Mouse (Mus musculus) liver, embryonic 11.5 days (tissue): ENCODE results near the gene Ctnna2. TPM values are rescaled to one million over a fixed set of nuclear protein-coding genes. Genes with fewer than 3 reads are reported as not detected.

Experiments used
- ATAC-seq: fragments of 200-750 bp; cut with Nextera tagmentation; replicated peaks from 2 replicates; pipeline ENCODE4 v1.8.0; 2017; ENCODE audit warnings: moderate number of reproducible peaks, mild to moderate bottlenecking, moderate TSS enrichment, moderate library complexity; ENCODE audit not compliant: low FRiP score
- DNase-seq: peaks from one replicate; pipeline ENCODE4 v3.0.0-alpha.2; 2017; ENCODE audit warnings: low spot score
- H3K27ac ChIP-seq: fragments of 300-500 bp; sonication (generic); 2 replicates; pipeline ENCODE4 v1.5.1; 2014; ENCODE audit warnings: mild to moderate bottlenecking, low read depth, low read length, control low read depth
- H3K27me3 ChIP-seq: fragments of 300-500 bp; sonication (generic); replicated peaks from 2 replicates; pipeline ENCODE4 v1.6.1; 2014; ENCODE audit warnings: low read length, mixed read lengths; ENCODE audit not compliant: control insufficient read depth, insufficient read depth
- H3K36me3 ChIP-seq: fragments of 300-500 bp; sonication (generic); 2 replicates; pipeline ENCODE4 v1.6.1; 2014; ENCODE audit warnings: mild to moderate bottlenecking, low read length, moderate library complexity, mixed read lengths; ENCODE audit not compliant: control insufficient read depth, insufficient read depth
- H3K4me1 ChIP-seq: fragments of 300-500 bp; sonication (generic); replicated peaks from 2 replicates; pipeline ENCODE4 v1.6.1; 2014; ENCODE audit warnings: low read length, mixed read lengths; ENCODE audit not compliant: control insufficient read depth, insufficient read depth
- H3K4me2 ChIP-seq: fragments of 300-500 bp; sonication (generic); 2 replicates; pipeline ENCODE4 v1.6.1; 2014; ENCODE audit warnings: mild to moderate bottlenecking, control low read depth, moderate library complexity
- H3K4me3 ChIP-seq: fragments of 300-500 bp; sonication (generic); 2 replicates; pipeline ENCODE4 v1.5.1; 2014; ENCODE audit warnings: low read depth, low read length, control low read depth
- H3K9ac ChIP-seq: fragments of 300-500 bp; sonication (generic); 2 replicates; pipeline ENCODE4 v1.6.1; 2014; ENCODE audit warnings: low read depth, low read length, control low read depth
- H3K9me3 ChIP-seq: fragments of 300-500 bp; sonication (generic); 2 replicates; pipeline ENCODE4 v1.6.1; 2016; ENCODE audit warnings: low read length, inconsistent platforms, mixed read lengths; ENCODE audit not compliant: control insufficient read depth
- WGBS: fragments of 180-500 bp; shearing (Covaris S2); extraction: QIAGEN DNeasy Blood & Tissue Kit; methylation state at CpG from one replicate; pipeline ENCODE4 v1.1.7; 2014; 5-methylcytosine and 5-hydroxymethylcytosine counted together
- polyA plus RNA-seq: library from polyadenylated mRNA; unstranded; fragments of >200 nt; fragmentation: Nextera tagmentation; extraction: Ambion mirVana; gene quantifications from 2 replicates; pipeline ENCODE4 v1.2.1, GENCODE M21; 2014

Ctnna2 gene
- polyA plus RNA-seq, 1 experiment from 2014 or later = 1.9 TPM

DNA sequence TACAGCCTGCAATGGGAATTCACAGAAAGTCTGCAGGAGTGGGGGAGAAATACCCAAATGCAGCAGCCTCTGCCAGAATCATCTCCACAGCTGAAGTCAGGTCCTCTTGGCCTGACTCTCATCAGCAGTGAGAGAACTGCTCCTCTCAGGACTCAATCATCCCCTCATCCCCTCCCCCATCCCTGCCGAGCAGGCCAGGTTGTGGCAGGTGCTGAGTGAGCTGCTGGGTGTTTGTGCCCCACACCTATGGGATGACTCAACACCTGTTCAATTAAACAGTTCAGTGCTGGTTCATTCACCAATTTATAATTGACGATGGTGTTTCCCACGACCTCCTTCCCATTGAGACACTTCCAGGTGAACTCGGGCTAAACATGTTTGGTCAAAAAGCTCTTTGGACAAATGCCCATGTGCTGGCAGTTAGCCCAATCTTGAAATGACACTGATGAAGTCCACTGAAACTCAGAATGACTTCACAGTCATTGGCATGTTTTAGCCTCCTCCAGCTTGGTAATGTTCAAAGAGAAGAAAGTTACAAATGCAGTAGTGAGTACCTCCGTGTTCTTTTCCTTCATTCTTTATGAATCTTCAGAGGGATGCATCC lies 1000.1 kb downstream of the Ctnna2 start:
- no peaks in the 10 kb centered on the region for H3K36me3 ChIP-seq
- ATAC-seq (no peak), DNase-seq (no peak)
- no peak overlapping the region for H3K27ac ChIP-seq
- no peak overlapping the region for H3K4me3 ChIP-seq
- no peak overlapping the region for H3K9ac ChIP-seq
- no peak overlapping the region for H3K4me2 ChIP-seq
- H3K9me3 ChIP-seq = no peaks in the 10 kb centered on the region
- no peaks in the 10 kb centered on the region for H3K27me3 ChIP-seq
- no peaks in the 10 kb centered on the region for H3K4me1 ChIP-seq
- WGBS = 75% methylated on average over 5 of the region's 5 CpGs

DNA sequence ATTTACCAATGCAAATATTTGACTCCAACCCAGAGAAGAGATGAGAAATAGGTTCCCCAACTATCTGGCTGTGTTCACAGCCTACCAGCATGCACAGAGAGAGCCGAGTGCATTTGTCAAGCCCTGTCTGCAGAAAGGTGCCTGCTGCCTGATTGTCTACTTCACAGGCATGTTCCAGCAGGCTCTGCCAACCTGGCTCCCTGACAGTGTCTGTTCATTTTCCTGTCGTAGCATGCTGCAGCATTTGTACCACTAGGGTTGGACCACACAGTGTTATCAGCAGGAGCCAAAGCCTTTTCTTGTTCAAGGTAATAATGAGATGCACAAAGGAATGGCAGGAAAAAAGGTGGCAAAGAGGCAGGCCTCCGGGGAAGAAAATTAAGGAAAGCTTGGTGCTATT lies 1001.7 kb downstream of the Ctnna2 start:
- no peak for DNase-seq
- ATAC-seq = no peak
- H3K27ac ChIP-seq = no peak overlapping the region

GRCm38 (mm10) chr6:76974297-76974696 lies 1005.2 kb downstream of the Ctnna2 start:
- no peak overlapping the region for H3K4me2 ChIP-seq
- no peaks in the 10 kb centered on the region for H3K9me3 ChIP-seq
- no peak overlapping the region for H3K9ac ChIP-seq
- ATAC-seq (no peak), DNase-seq (no peak)
- H3K27me3 ChIP-seq = no peaks in the 10 kb centered on the region
- no peak overlapping the region for H3K27ac ChIP-seq
- no peaks in the 10 kb centered on the region for H3K4me1 ChIP-seq
- 67% methylated on average over 1 of the region's 1 CpGs for WGBS
- no peak overlapping the region for H3K4me3 ChIP-seq
- no peaks in the 10 kb centered on the region for H3K36me3 ChIP-seq

More for the DNA sequence above, 1001.7 kb downstream of the Ctnna2 start:
- no peaks in the 10 kb centered on the region for H3K9me3 ChIP-seq
- no peak overlapping the region for H3K9ac ChIP-seq
- WGBS = 24% methylated on average over 3 of the region's 3 CpGs
- no peak overlapping the region for H3K4me3 ChIP-seq
- no peak overlapping the region for H3K4me2 ChIP-seq
- H3K36me3 ChIP-seq = no peaks in the 10 kb centered on the region
- H3K4me1 ChIP-seq = no peaks in the 10 kb centered on the region
- H3K27me3 ChIP-seq = no peaks in the 10 kb centered on the region

DNA sequence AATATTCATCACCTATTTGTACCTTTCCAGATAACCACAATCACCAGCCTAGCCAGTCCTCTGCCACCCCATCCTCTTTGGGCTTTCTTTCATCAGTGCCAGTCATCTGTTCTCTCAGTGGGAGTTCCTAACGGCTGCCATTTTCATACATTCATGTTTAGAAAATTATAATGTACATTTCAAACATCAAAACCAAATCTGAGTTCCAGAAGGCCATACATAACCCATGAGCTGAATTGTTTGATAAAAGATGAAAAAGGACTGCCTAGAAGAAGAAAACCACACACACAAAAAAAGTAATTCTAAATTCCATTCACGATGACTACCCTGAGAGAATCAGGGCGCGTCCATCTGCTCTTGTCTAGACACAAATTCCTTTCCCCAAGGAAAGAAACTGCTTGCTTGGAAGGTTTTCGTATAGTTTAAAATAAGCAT lies 1014.5 kb downstream of the Ctnna2 start:
- Histone ChIP-seq H3K9ac (no peak overlapping the region), H3K36me3 (no peaks in the 10 kb centered on the region), H3K4me1 (no peaks in the 10 kb centered on the region), H3K27me3 (no peaks in the 10 kb centered on the region), H3K27ac (no peak overlapping the region), H3K4me2 (no peak overlapping the region), H3K4me3 (no peak overlapping the region), H3K9me3 (no peaks in the 10 kb centered on the region)
- no peak for ATAC-seq
- 85% methylated on average over 5 of the region's 5 CpGs for WGBS
- no peak for DNase-seq

GRCm38 (mm10) chr6:76908086-76908485 lies 1071.4 kb downstream of the Ctnna2 start:
- H3K4me3 ChIP-seq = no peak overlapping the region
- no peaks in the 10 kb centered on the region for H3K27me3 ChIP-seq
- no peak overlapping the region for H3K9ac ChIP-seq
- H3K4me1 ChIP-seq = no peaks in the 10 kb centered on the region
- H3K27ac ChIP-seq = no peak overlapping the region
- H3K9me3 ChIP-seq = no peaks in the 10 kb centered on the region
- no peak for DNase-seq
- no peak overlapping the region for H3K4me2 ChIP-seq
- WGBS = 59% methylated on average over 4 of the region's 4 CpGs
- ATAC-seq = no peak
- no peaks in the 10 kb centered on the region for H3K36me3 ChIP-seq

DNA sequence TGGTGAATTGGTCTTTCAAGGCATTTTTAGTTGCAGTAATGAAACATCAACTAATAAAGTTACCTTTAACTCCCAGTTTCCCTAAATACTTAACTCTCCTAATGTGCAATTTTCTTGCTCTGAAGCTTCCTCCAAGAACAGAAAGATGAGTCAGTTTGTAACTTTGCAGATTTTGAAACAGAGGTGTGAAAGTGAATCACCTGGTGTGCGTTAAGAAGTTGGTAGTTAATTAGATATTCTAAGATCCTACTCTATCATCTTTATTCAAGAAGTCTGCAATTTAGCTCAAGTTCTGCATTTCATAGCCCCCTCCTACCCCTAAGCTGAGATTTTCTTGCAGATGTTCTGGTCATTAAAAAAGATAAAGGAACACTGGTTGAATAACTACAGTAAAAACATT lies 1082.3 kb downstream of the Ctnna2 start:
- no peaks in the 10 kb centered on the region for H3K36me3 ChIP-seq
- H3K4me2 ChIP-seq = no peak overlapping the region
- no peaks in the 10 kb centered on the region for H3K27me3 ChIP-seq
- H3K9me3 ChIP-seq = no peaks in the 10 kb centered on the region
- DNase-seq (no peak), ATAC-seq (no peak)
- H3K27ac ChIP-seq = no peak overlapping the region
- no peak overlapping the region for H3K9ac ChIP-seq
- no peaks in the 10 kb centered on the region for H3K4me1 ChIP-seq
- H3K4me3 ChIP-seq = no peak overlapping the region
- 68% methylated on average over 1 of the region's 1 CpGs for WGBS
